Mouse (Mus musculus) intestine, postnatal 0 days (tissue): Measurements from ENCODE around the gene BC030870. TPM values are rescaled to one million over a fixed set of nuclear protein-coding genes. Genes with fewer than 3 reads are reported as not detected.

Experiments used
- ATAC-seq: fragments of 200-750 bp; cut with Nextera tagmentation; 2 replicates; pipeline ENCODE4 v1.8.0; 2017; ENCODE audit warnings: mild to moderate bottlenecking, moderate TSS enrichment, moderate library complexity
- H3K27ac ChIP-seq: fragments of 300-500 bp; sonication (generic); 2 replicates; pipeline ENCODE4 v1.5.1; 2014; ENCODE audit warnings: mild to moderate bottlenecking, low read depth, low read length, moderate library complexity
- H3K27me3 ChIP-seq: fragments of 300-500 bp; sonication (generic); replicated peaks from 2 replicates; pipeline ENCODE4 v1.6.1; 2014; ENCODE audit warnings: low read length, mixed read lengths; ENCODE audit not compliant: control insufficient read depth, insufficient read depth
- H3K36me3 ChIP-seq: fragments of 300-500 bp; sonication (generic); 2 replicates; pipeline ENCODE4 v1.6.1; 2014; ENCODE audit warnings: mild to moderate bottlenecking, moderate library complexity; ENCODE audit not compliant: control insufficient read depth, insufficient read depth
- H3K4me1 ChIP-seq: fragments of 300-500 bp; sonication (generic); replicated peaks from 2 replicates; pipeline ENCODE4 v1.6.1; 2014; ENCODE audit warnings: antibody characterized with exemption, low read length, mixed read lengths; ENCODE audit not compliant: control insufficient read depth, insufficient read depth
- H3K4me2 ChIP-seq: fragments of 300-500 bp; sonication (generic); replicated peaks from 2 replicates; pipeline ENCODE4 v1.6.1; 2014; ENCODE audit warnings: low read depth, mild to moderate bottlenecking, moderate library complexity
- H3K4me3 ChIP-seq: fragments of 300-500 bp; sonication (generic); 2 replicates; pipeline ENCODE4 v1.5.1; 2014; ENCODE audit warnings: low read depth, low read length
- H3K9ac ChIP-seq: fragments of 300-500 bp; sonication (generic); 2 replicates; pipeline ENCODE4 v1.6.1; 2014; ENCODE audit warnings: mild to moderate bottlenecking, low read depth, low read length
- H3K9me3 ChIP-seq: fragments of 300-500 bp; sonication (generic); 2 replicates; pipeline ENCODE4 v1.6.1; 2016; ENCODE audit warnings: mixed run types; ENCODE audit not compliant: control insufficient read depth
- CTCF ChIP-seq: sonication (generic); IDR thresholded peaks from 2 replicates; pipeline ENCODE4 v1.5.1; 2016; ENCODE audit warnings: low read depth, mild to moderate bottlenecking, control low read depth, antibody characterized with exemption, moderate library complexity
- WGBS: fragments of 180-500 bp; shearing (Covaris S2); extraction: QIAGEN DNeasy Blood & Tissue Kit; methylation state at CpG from one replicate; pipeline ENCODE4 v1.1.7; 2014; 5-methylcytosine and 5-hydroxymethylcytosine counted together
- polyA plus RNA-seq: library from polyadenylated mRNA; unstranded; fragments of >200 nt; fragmentation: Nextera tagmentation; extraction: Ambion mirVana; gene quantifications from 2 replicates; pipeline ENCODE4 v1.2.1, GENCODE M21; 2015

BC030870 gene
- polyA plus RNA-seq, 1 experiment from 2014 or later = 41.7 TPM

DNA sequence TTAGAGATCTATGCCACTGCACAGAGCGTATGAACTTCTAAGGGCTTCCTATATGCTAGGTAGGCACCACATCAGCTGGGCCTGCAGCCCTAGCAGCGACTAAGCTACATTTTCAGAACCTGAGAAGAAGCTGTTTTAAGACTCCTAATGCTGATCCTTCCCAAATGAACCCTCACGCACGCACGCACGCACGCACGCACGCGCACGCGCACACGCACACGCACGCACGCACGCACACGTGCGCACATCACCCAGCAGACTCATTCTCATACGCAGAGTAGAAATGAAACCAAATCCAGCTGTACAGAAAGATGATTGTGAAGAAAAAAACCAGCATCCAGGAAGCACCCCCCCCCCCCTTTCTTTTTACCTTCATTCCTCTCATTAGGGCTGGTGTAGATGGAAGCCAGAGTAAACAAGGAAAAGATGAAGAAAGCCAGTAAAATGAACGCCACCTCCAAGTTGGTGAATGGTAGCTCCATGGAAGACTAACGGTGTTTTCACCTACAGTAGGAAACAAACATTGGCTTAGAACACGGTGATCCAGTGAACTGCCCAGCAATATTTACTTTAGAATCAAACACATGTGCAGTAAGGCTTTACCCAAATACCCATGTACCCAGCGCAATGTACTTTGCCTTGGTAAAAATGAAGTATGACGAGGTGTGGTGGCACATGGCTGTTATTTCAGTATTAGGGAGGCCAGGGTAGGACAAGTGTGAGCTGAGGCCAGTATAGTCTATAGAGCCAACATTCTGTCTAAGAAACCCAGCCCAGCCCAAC lies 21.2 kb downstream of the BC030870 start:
- H3K4me1 ChIP-seq = no peaks in the 10 kb centered on the region
- WGBS = 90% methylated on average over 25 of the region's 25 CpGs
- H3K4me3 ChIP-seq = no peak overlapping the region
- H3K36me3 ChIP-seq = no peaks in the 10 kb centered on the region
- no peak overlapping the region for H3K4me2 ChIP-seq
- H3K27ac ChIP-seq = no peak overlapping the region
- H3K9ac ChIP-seq = no peak overlapping the region
- no peak for TF ChIP-seq CTCF
- ATAC-seq = no peak
- no peaks in the 10 kb centered on the region for H3K27me3 ChIP-seq
- no peaks in the 10 kb centered on the region for H3K9me3 ChIP-seq

DNA sequence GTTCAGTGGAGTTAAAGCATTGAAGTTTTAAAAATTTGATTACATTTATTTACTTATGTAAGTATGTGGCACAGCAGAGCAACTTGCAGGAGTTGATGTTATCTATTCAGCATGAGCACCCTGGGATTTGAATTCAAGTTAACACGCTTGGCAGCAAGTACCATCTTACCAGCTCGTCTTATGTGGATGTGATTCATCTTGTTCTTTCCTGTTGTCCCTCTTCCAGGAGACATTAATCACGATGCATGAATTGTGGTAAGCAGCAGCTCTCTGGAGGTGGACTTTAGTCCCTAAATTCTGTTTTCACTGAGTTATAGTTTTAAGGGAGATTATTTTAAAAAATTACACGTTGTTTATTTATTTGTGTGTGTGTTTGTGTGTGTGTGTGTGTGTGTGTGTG lies 25.3 kb downstream of the BC030870 start:
- H3K4me3 ChIP-seq = no peak overlapping the region
- H3K27me3 ChIP-seq = no peaks in the 10 kb centered on the region
- H3K36me3 ChIP-seq = no peaks in the 10 kb centered on the region
- no peak overlapping the region for H3K27ac ChIP-seq
- ATAC-seq = no peak
- no peak overlapping the region for H3K9ac ChIP-seq
- H3K9me3 ChIP-seq = no peaks in the 10 kb centered on the region
- H3K4me1 ChIP-seq = no peaks in the 10 kb centered on the region
- 63% methylated on average over 4 of the region's 4 CpGs for WGBS
- no peak overlapping the region for H3K4me2 ChIP-seq
- no peak for TF ChIP-seq CTCF

DNA sequence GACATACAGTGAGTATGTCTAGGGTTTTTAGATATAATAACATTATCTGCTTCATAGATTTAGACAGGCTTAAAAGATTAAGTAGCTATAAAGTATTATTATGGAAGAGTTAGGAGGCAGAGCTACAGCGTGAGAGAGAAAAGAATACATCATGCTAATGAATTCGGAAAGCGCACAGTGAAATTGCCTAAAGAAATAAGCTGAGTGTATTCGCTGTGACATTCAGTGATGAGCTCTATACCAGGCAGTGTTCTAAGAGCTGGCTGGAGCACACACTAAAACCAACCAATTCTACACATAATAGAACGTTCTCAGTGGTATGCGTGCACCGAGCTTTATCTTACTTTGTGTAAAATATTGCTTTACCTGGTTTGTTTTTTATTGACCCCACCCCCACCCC lies 25.7 kb downstream of the BC030870 start:
- no peak for ATAC-seq
- H3K4me1 ChIP-seq = no peaks in the 10 kb centered on the region
- H3K27ac ChIP-seq = no peak overlapping the region
- H3K27me3 ChIP-seq = no peaks in the 10 kb centered on the region
- no peak overlapping the region for H3K9ac ChIP-seq
- no peak overlapping the region for H3K4me3 ChIP-seq
- 82% methylated on average over 7 of the region's 7 CpGs for WGBS
- H3K4me2 ChIP-seq = no peak overlapping the region
- H3K9me3 ChIP-seq = no peaks in the 10 kb centered on the region
- no peak for TF ChIP-seq CTCF
- H3K36me3 ChIP-seq = no peaks in the 10 kb centered on the region

DNA sequence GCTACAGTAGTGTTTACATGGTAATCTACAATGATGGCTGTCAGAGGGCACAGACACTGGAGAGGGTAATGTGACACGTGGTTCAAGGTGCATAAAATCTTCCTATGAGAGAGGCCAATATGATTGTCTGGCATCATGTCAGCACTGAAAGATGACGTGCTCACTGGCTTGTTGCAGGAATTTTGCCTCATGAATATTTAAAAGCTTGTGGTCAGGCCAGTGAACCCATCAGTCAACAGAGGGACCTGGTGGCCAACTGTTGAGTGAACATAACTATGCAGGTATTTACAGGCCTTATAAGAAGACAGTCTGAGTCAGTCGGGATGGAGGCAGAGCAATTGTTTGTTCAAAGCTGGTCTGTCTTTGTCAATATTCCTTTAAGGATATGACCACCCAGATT lies 29.6 kb downstream of the BC030870 start:
- Histone ChIP-seq H3K9me3 (no peaks in the 10 kb centered on the region), H3K27me3 (no peaks in the 10 kb centered on the region), H3K4me2 (no peak overlapping the region), H3K4me3 (no peak overlapping the region), H3K27ac (no peak overlapping the region), H3K4me1 (no peaks in the 10 kb centered on the region), H3K36me3 (no peaks in the 10 kb centered on the region), H3K9ac (no peak overlapping the region)
- TF ChIP-seq CTCF = no peak
- ATAC-seq = no peak
- WGBS = 48% methylated on average over 3 of the region's 3 CpGs

DNA sequence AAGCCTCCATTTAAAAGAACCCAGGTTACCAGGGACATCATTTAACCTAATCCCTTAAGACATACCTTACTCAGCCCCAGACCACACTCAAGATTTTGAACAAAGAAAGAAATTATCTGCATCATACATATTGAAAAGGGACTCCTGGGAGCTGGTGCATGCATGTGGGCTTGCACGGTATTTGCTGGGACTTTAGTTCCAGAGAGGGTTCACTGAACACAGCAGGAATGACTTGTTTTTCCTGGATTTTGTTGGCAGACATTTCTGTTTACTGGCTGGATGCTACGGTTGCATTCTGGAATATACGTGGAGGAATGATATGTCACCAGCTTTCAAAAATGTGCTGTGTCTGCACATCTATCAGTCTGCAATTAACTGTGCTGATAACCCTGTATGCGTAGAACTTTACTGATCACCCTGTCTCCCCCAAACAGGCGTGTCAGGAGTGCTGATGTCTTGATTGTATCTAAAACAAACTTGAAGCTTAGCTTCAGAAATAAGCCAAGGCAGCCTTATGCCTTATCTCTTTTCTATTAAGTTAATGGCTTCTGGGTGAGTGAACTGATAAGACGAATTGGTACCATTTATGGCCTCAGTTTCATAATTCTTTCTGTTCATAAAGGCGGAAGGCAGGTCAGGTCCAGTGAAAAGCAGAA lies 31.5 kb downstream of the BC030870 start:
- 27% methylated on average over 7 of the region's 7 CpGs for WGBS
- no peaks in the 10 kb centered on the region for H3K27me3 ChIP-seq
- H3K9ac ChIP-seq = no peak overlapping the region
- ATAC-seq = peak; percentile 38; the same call in 1 of the 2 replicates
- TF ChIP-seq CTCF = no peak
- H3K4me3 ChIP-seq = no peak overlapping the region
- H3K9me3 ChIP-seq = no peaks in the 10 kb centered on the region
- H3K4me1 ChIP-seq = no peaks in the 10 kb centered on the region
- no peak overlapping the region for H3K27ac ChIP-seq
- H3K36me3 ChIP-seq = no peaks in the 10 kb centered on the region
- no peak overlapping the region for H3K4me2 ChIP-seq

DNA sequence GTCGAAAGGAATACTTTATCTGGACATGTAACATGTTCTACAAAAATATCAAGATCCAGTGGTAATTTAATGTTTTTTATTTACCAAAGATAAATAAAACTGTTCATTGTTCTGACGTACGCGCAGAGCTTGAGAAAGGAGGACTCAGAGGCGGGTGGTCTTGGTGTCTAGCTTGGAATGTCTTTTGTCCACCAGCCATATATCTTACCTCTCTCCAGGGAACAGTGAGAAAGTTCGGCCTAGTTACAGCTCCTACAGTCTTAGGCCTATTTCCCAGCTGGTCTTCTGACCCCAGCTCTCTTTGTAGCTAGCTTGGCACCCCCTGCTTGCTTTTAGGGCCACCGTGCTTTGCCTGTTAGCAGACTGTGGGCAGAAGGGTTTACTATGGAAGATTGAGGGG lies 39.6 kb downstream of the BC030870 start:
- no peak for ATAC-seq
- H3K4me2 ChIP-seq = no peak overlapping the region
- no peak for TF ChIP-seq CTCF

More for the DNA sequence above, 39.6 kb downstream of the BC030870 start:
- WGBS = 68% methylated on average over 7 of the region's 7 CpGs
- no peaks in the 10 kb centered on the region for H3K4me1 ChIP-seq
- H3K4me3 ChIP-seq = no peak overlapping the region
- H3K9me3 ChIP-seq = no peaks in the 10 kb centered on the region
- H3K27ac ChIP-seq = no peak overlapping the region
- no peaks in the 10 kb centered on the region for H3K36me3 ChIP-seq
- no peaks in the 10 kb centered on the region for H3K27me3 ChIP-seq
- no peak overlapping the region for H3K9ac ChIP-seq
